Mouse (Mus musculus) myocyte (in vitro differentiated cells): ENCODE results near the gene Timm8a2.

Experiments
- CEBPB ChIP-seq: IDR thresholded peaks from 2 replicates; pipeline ENCODE4 v1.6.1; 2011; ENCODE audit warnings: mild to moderate bottlenecking, moderate library complexity; ENCODE audit not compliant: poor library complexity, insufficient read depth, severe bottlenecking
- E2F4 ChIP-seq: IDR thresholded peaks from one replicate; pipeline ENCODE4 v1.6.1; 2011; ENCODE audit warnings: mild to moderate bottlenecking, control low read depth, moderate library complexity; ENCODE audit not compliant: insufficient read depth
- MAX ChIP-seq: IDR thresholded peaks from one replicate; pipeline ENCODE4 v1.6.1; 2011; ENCODE audit warnings: low read depth, mild to moderate bottlenecking, control low read depth
- MYOD1 ChIP-seq, 3 experiments: IDR thresholded peaks; one replicate each; pipeline ENCODE4 v1.6.1; 2011; ENCODE audit warnings: control low read depth in 2 of 3, low read depth in 2 of 3, mild to moderate bottlenecking in 2 of 3, moderate library complexity in 1 of 3; ENCODE audit not compliant: insufficient read length in 2 of 3, control insufficient read depth in 1 of 3
- MYOG ChIP-seq, 3 experiments: IDR thresholded peaks; one replicate each; pipeline ENCODE4 v1.6.1; 2011; ENCODE audit warnings: control low read depth in 2 of 3, low read depth in 2 of 3, mild to moderate bottlenecking in 2 of 3; ENCODE audit not compliant: insufficient read length in 2 of 3, control insufficient read depth in 1 of 3, insufficient read depth in 1 of 3
- POLR2A ChIP-seq: IDR thresholded peaks from one replicate; pipeline ENCODE4 v1.6.1; 2011; ENCODE audit warnings: low read depth, mild to moderate bottlenecking, control low read depth, moderate library complexity; ENCODE audit not compliant: insufficient read length
- POLR2AphosphoS2 ChIP-seq: IDR thresholded peaks from one replicate; pipeline ENCODE4 v1.6.1; 2011; ENCODE audit warnings: low read depth, control low read depth; ENCODE audit not compliant: insufficient read length
- REST ChIP-seq: IDR thresholded peaks from one replicate; pipeline ENCODE4 v1.6.1; 2011; ENCODE audit warnings: mild to moderate bottlenecking, control low read depth, moderate library complexity; ENCODE audit not compliant: insufficient read depth, insufficient read length
- SRF ChIP-seq: IDR thresholded peaks from one replicate; pipeline ENCODE4 v1.6.1; 2011; ENCODE audit warnings: low read depth; ENCODE audit not compliant: control insufficient read depth, insufficient read length
- TCF12 ChIP-seq: IDR thresholded peaks from one replicate; pipeline ENCODE4 v1.6.1; 2011; ENCODE audit warnings: mild to moderate bottlenecking, control low read depth; ENCODE audit not compliant: poor library complexity, insufficient read depth, severe bottlenecking
- TCF3 ChIP-seq: IDR thresholded peaks from one replicate; pipeline ENCODE4 v1.6.1; 2011; ENCODE audit warnings: low read depth, control low read depth; ENCODE audit not compliant: insufficient read length
- USF1 ChIP-seq: IDR thresholded peaks from one replicate; pipeline ENCODE4 v1.6.1; 2011; ENCODE audit warnings: low read depth, mild to moderate bottlenecking, control low read depth, moderate library complexity

DNA sequence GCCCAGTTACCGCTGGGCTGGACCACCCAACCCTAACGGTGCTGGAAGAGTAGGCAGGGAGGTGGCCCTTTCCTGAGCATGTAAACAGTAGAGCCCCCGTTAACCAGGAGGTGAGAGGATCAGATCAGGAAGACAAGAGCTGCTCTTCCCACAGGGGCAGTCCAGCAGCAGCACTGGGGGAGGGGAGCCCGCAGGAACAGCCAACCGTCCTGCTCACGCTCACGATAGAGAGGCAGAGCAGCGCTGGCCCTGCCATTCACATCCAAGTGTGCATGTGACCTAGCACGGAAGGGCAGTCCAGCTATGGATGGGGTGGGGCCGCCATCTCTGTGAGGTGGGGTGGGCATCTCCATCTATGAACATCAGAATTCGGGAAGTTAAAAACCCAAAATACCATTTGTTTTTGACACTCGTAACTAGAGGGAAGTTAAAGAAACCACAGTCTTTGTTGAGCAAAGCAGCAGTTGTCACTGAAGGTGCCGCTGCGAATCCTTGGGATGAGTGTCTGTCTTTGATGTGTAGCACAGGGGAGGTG lies 21.0 kb upstream of the Timm8a2 start:
- TF ChIP-seq TCF12 = no peak
- no peak for TF ChIP-seq USF1
- TF ChIP-seq POLR2A = no peak
- no peak for TF ChIP-seq MYOG (IDR thresholded peaks at IDR 0.05; ENCODE audit: control insufficient read depth in 1 of 3, insufficient read depth in 1 of 3, insufficient read length in 2 of 3, low read depth in 2 of 3)
- TF ChIP-seq MAX = no peak
- no peak for TF ChIP-seq CEBPB
- no peak for TF ChIP-seq POLR2AphosphoS2
- TF ChIP-seq TCF3 = no peak
- no peak for TF ChIP-seq MYOD1 (IDR thresholded peaks at IDR 0.05; ENCODE audit: control insufficient read depth in 1 of 3, insufficient read length in 2 of 3, low read depth in 2 of 3)
- TF ChIP-seq REST = no peak
- no peak for TF ChIP-seq E2F4
- TF ChIP-seq SRF = no peak
